Mouse (Mus musculus) thymus, postnatal 14 days (tissue): ENCODE measurements around the gene Nacad.
A peak's percentile ranks its signal among the peaks of the same experiment; 100 is the strongest.

ENCODE experiments used
- DNase-seq: peaks from one replicate; pipeline ENCODE4 v3.0.0; 2021

Nacad gene

GRCm38 (mm10) chr11:6576151-6576550 is 29.7 kb downstream of the Nacad start:
- DNase-seq, result no peak

DNA sequence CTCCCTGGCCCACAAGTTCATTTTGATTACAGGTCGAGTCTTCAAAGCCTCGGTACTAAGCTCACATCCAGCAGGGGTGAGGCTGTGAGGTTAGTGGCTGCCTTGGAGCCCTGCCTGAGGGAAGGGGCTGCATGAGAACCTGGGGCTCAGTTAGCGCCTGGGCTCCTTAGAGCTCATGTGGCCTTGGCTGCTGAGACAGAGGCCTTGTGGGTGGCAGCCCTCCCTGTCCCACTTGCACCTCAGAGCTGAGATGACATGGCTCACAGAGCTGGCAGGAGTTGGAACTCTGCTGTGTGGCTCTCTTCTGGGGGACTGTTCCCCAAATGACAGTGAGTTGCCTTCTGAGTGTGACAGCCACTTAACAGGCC is 36.5 kb downstream of the Nacad start:
- no peak for DNase-seq

GRCm38 (mm10) chr11:6568584-6569409 is 37.1 kb downstream of the Nacad start:
- peak; percentile 36 for DNase-seq

DNA sequence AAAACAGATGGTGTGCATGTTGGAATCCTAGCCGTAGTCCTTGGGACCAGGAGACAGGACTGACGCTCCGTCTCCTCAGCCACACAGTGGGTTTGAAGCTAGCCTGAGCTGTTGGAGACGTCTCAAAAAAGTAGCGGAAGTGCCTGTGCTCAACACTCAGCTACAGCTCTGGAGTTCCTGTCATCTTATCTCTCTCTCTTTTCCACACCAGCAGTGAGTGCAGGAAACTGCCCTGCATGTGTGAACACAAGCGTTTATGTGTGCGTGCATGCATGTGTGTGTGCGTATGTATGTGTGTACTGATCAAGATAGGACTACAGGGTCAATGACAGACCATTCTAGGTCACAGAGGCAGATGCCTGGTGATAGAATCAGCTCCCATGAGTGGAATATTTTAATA is 37.9 kb downstream of the Nacad start:
- no peak for DNase-seq

DNA sequence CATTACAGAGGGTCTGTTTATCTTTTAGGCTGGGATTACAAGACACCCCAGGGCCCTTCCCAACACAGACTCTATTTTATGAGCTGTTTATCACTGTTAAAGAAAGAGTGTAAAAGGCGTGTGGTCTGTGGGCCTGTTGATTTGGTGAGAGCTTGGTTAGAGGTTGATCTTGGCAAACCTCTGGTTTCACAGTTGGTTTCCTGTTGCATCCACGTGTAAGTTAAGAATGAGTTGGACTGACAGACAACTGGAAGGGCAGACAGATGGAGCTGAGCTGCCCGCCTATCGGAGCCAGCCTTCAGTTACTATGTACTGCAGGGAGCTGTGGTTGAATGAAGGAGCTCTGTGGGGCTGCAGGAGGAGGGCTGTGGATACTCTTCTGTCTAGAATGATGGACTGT is 39.4 kb downstream of the Nacad start:
- no peak for DNase-seq

GRCm38 (mm10) chr11:6563201-6563600 is 42.7 kb downstream of the Nacad start:
- DNase-seq, result no peak

DNA sequence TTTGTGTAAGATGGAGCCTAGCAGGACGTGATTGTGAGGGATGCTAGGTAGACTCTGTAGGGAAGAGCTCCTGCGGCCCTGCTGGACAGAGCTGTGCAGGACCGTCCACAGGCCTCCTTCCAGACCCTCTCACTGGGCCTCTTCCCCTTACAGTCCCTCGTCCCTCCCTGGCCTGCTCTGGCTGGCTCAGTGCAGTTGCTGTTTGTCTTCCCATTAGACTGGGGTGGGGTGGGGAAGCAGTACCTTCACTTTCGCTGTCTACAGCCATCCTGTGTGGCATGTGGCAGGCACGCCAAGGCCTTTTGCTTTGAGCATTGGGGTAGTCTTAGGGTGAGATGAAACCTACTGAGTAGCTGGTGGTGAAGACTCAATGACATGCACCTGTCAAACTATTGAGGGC is 43.5 kb downstream of the Nacad start:
- DNase-seq, result peak; percentile 63

DNA sequence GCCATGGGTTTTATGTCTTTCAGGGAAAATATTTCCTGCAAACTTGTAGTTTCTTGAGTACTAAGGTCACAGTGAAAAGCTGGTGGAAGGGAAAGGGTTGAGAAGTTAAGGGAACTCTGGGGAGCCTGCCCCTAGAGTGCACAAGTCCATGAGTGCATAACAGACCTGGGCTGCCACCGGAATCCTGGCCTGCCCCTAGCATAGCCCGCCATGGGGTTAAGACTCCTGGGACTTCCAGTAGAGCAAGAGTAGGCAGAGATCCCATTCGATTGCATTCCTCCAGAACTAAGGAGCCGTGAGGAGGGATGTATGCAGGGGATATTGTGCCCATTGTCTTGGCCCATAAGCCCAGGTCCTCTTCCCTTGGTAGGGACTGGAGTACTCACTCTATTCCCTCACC is 44.4 kb downstream of the Nacad start:
- peak; percentile 48 for DNase-seq

GRCm38 (mm10) chr11:6560655-6561360 is 45.0 kb downstream of the Nacad start:
- peak; percentile 70 for DNase-seq

DNA sequence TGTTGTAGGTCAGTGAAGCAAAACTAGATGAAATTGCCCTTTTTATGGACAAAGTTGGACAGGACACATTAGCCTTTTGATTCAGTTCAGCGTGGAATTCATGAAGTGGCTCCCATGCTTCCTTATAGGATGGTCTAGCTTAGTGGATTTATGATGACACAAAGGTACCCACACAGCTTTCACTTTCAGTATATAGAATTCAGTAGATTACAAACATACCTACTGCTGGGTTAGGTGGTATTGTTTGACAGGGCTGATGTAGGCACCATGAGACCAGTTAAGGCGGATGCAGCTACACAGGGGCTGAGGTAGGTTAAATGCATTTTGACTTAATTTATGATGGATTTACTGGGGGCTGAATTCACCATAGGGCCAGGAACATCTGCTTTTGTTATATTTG is 45.9 kb downstream of the Nacad start:
- peak; percentile 42 for DNase-seq

DNA sequence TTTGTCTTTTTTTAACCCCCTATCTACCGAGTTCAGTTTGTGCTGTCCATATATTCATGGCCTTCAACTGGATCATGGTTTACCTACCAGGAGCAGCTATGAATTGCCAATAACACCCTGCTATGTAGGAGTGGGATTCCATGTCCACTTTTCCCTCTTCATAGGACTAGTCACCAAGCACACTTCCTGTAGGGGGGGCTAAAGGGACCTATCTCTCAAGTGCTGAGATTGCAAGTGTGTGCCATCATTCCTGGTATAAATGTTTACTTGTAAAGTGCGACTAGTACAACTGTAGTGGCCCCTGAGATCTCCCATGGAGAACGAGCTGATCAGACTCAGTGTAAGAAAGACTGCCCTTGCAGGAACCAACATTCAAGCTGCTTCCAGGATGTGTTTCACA is 47.6 kb downstream of the Nacad start:
- peak; percentile 44 for DNase-seq

- DNase-seq, result no peak
These were observed 55.7 kb downstream of the Nacad start for GRCm38 (mm10) chr11:6550201-6550600.

- no peak for DNase-seq
These were observed 56.1 kb downstream of the Nacad start for GRCm38 (mm10) chr11:6549770-6550169.
